Mouse (Mus musculus): Measurements from ENCODE around the gene Kcnk3. TPM values are rescaled to one million over a fixed set of nuclear protein-coding genes. Genes with fewer than 3 reads are reported as not detected.

Gene Kcnk3
- polyA plus RNA-seq (2012; rRNA removed) = 25.0 and 30.0 TPM in 2 replicates

DNA sequence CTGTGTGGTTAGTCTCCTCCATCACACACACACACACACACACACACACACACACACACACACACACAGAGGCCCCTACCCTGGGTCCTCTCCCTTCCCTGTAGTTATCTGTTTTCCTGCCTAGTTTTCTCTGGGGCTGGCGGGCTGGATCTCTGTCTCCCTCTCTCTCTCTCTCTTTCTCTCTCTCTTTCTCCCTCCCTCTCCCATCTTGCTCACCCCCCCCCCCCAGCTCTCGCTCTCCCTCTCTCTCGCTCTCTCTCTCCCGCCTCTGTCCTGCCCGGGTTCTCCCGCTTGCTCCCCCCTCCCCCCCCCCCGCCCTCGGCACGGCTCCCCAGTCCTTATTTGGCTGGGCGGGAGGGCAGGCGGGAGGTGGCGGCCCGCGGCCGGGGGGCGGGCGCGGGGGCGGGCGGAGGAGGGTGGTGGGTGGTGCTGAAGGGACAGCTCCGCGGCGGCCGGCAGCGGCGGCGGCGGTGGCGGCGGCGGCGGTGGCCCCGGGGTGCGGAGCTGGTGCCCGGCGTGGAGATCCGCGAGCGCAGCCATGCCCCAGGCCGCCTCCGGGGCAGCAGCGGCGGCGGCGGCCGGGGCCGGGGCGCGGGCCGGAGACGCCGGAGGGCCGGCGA, at the start of gene Kcnk3:
Gene Kcnk3, plus strand, starts transcription at position 490 of the 620 bp plus-strand sequence.
- 5% methylated on average over 32 of the region's 54 CpGs for WGBS
- H3K36me3 ChIP-seq (ENCODE audit: control insufficient read depth, insufficient read depth, low read length) = no peaks in the 10 kb centered on the region
- 0 out of 2 replicates have a peak, but pooled peaks cover 4% of the 10 kb centered on the region for H3K4me1 ChIP-seq (ENCODE audit: control insufficient read depth, insufficient read depth, low read length)
- DNase-seq = peak; percentile 60
- H3K4me3 ChIP-seq (ENCODE audit: insufficient read depth, low read depth, low read length) = peak within 1 kb of the TSS; percentile 28; the same call in 1 of the 2 replicates
- peaks cover 3% of the 10 kb centered on the region; the same call in 1 of the 2 replicates for H3K27me3 ChIP-seq (replicated peaks; ENCODE audit: control insufficient read depth, insufficient read depth, low read length)
- TF ChIP-seq CTCF (conservative IDR thresholded peaks at IDR 0.05; ENCODE audit: insufficient read depth, insufficient read length, low read depth, low read length) (no peak), POLR2A (IDR thresholded peaks at IDR 0.05; ENCODE audit: low read depth, low read length) (no peak)
- H3K27ac ChIP-seq (ENCODE audit: insufficient read depth, low read depth, low read length) = no peak within 1 kb of the TSS

DNA sequence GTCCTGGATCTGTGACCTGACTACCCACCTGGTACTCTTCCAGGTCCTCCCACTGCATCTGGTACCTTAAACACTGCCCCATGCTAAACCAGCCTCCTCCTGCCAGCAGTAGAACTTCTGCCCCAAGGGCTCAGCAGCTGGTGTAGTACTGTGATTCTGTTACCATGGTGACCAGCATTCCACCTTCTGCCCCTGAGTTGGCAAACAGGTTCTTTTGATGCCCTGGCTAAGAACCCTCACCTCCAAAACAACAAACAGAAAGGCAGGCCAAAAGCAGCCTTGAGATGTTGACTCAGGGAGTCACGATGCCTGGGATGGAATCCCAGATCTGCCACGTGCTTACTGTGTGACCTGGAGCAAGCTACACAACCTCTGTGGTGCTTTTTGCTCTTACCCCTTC, 42.3 kb upstream of the Kcnk3 start, which contains the start of gene Cib4:
Gene Cib4, minus strand, starts transcription at position 139 of the 400 bp plus-strand sequence.
- 42% methylated on average over 2 of the region's 2 CpGs for WGBS
- Histone ChIP-seq H3K4me1 (ENCODE audit: control insufficient read depth, insufficient read depth, low read length) (no peaks in the 10 kb centered on the region), H3K36me3 (ENCODE audit: control insufficient read depth, insufficient read depth, low read length) (no peaks in the 10 kb centered on the region), H3K27me3 (replicated peaks; ENCODE audit: control insufficient read depth, insufficient read depth, low read length) (no peaks in the 10 kb centered on the region), H3K4me3 (ENCODE audit: insufficient read depth, low read depth, low read length) (no peak within 1 kb of the TSS), H3K27ac (ENCODE audit: insufficient read depth, low read depth, low read length) (no peak within 1 kb of the TSS)
- TF ChIP-seq POLR2A (IDR thresholded peaks at IDR 0.05; ENCODE audit: low read depth, low read length) (no peak), CTCF (conservative IDR thresholded peaks at IDR 0.05; ENCODE audit: insufficient read depth, insufficient read length, low read depth, low read length) (no peak)
- peak; percentile 14 for DNase-seq

DNA sequence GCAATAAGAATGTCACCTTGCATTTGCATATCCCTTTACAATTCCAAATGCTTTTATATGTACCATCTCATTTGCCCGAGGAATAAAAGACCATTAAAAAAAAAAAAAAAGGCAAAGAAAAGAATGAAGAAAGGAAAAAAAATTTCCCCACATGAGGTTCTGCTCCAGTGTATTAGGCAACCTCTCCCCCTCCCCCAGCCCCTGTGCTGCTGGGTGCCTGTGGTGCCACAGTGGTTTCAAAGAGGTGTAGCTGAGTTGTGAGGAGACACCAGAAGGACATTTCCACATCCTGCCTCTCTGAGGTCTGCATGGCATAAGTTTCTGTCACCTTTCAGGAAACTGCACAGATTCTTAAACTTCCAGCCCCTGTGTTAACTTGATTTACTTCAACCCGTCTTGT, 39.3 kb upstream of the Kcnk3 start:
- WGBS = 55% methylated on average over 2 of the region's 2 CpGs
- Histone ChIP-seq H3K27ac (ENCODE audit: insufficient read depth, low read depth, low read length) (no peak overlapping the region), H3K4me3 (ENCODE audit: insufficient read depth, low read depth, low read length) (no peak overlapping the region), H3K4me1 (ENCODE audit: control insufficient read depth, insufficient read depth, low read length) (no peaks in the 10 kb centered on the region), H3K36me3 (ENCODE audit: control insufficient read depth, insufficient read depth, low read length) (no peaks in the 10 kb centered on the region), H3K27me3 (replicated peaks; ENCODE audit: control insufficient read depth, insufficient read depth, low read length) (no peaks in the 10 kb centered on the region)
- TF ChIP-seq CTCF (conservative IDR thresholded peaks at IDR 0.05; ENCODE audit: insufficient read depth, insufficient read length, low read depth, low read length) (no peak), POLR2A (IDR thresholded peaks at IDR 0.05; ENCODE audit: low read depth, low read length) (no peak)
- DNase-seq = no peak

DNA sequence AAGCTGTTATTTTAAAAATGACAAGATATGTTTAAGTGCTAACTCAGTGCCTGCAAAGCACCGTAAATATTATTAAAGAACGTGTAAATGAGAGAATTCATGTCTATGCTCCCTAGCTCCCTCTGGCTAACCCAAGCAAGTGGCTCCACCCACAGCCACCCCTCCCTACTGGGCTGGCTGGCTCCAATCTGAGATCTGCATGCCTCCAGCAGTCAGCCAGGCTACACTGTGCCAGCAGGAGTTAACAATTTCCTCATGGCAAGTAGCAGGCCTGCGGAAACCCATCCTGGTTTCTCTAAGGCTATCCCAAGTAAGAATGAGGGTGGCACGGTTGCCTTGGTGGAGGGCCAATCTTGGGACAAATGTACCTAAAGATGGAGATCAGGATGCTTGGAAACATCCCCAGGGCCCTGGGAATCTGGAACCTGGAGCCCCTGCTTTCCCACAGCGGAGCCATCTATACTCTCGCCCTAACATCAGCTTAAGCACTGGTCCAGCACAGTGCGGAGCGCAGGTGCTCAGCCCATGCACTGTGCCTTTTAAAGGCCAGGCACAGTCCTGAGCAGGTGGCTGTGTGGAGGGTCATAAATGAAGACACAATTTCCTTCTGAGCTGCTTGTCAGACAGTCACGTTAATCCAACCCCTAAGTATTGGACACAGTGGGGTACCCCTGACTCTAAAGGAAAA, 37.5 kb upstream of the Kcnk3 start:
- DNase-seq = peak; percentile 15
- 63% methylated on average over 9 of the region's 9 CpGs for WGBS
- Histone ChIP-seq H3K27me3 (replicated peaks; ENCODE audit: control insufficient read depth, insufficient read depth, low read length) (no peaks in the 10 kb centered on the region), H3K4me3 (ENCODE audit: insufficient read depth, low read depth, low read length) (no peak overlapping the region), H3K27ac (ENCODE audit: insufficient read depth, low read depth, low read length) (no peak overlapping the region), H3K36me3 (ENCODE audit: control insufficient read depth, insufficient read depth, low read length) (no peaks in the 10 kb centered on the region), H3K4me1 (ENCODE audit: control insufficient read depth, insufficient read depth, low read length) (no peaks in the 10 kb centered on the region)
- TF ChIP-seq POLR2A (IDR thresholded peaks at IDR 0.05; ENCODE audit: low read depth, low read length) (no peak), CTCF (conservative IDR thresholded peaks at IDR 0.05; ENCODE audit: insufficient read depth, insufficient read length, low read depth, low read length) (no peak)

DNA sequence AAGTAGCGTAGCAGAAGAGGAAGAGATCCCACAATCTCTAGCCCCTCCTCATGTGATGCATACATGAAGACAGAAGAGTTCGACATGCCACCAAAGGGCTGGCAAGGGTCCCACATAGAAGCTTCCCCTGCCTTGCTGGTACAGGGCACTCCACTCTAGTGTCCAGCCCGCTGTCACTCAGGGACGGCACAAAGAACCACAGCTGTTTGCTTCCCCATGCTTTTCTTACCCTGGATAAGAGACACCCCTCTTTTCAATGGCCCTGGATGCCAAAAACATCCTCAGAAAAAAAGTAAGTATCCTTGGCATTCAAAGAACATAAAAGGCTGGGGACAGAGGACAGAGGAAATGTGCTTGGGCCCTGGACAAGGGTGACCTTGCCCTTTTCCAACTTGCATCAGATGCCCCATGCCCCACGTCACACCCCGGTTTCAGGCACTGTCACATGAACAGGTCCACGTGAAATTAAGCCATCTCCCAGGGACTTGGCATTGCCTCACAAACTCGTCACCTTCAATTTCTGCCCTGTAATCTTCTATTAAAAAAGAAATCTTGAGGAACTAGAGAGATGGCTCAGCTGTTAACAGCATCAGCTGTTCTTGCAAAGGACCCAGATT, 36.8 kb upstream of the Kcnk3 start:
- TF ChIP-seq POLR2A (IDR thresholded peaks at IDR 0.05; ENCODE audit: low read depth, low read length) = no peak
- no peak for TF ChIP-seq CTCF (conservative IDR thresholded peaks at IDR 0.05; ENCODE audit: insufficient read depth, insufficient read length, low read depth, low read length)
- Histone ChIP-seq H3K4me1 (ENCODE audit: control insufficient read depth, insufficient read depth, low read length) (no peaks in the 10 kb centered on the region), H3K36me3 (ENCODE audit: control insufficient read depth, insufficient read depth, low read length) (no peaks in the 10 kb centered on the region), H3K27ac (ENCODE audit: insufficient read depth, low read depth, low read length) (no peak overlapping the region), H3K27me3 (replicated peaks; ENCODE audit: control insufficient read depth, insufficient read depth, low read length) (no peaks in the 10 kb centered on the region), H3K4me3 (ENCODE audit: insufficient read depth, low read depth, low read length) (no peak overlapping the region)
- 85% methylated on average over 8 of the region's 8 CpGs for WGBS
- no peak for DNase-seq

DNA sequence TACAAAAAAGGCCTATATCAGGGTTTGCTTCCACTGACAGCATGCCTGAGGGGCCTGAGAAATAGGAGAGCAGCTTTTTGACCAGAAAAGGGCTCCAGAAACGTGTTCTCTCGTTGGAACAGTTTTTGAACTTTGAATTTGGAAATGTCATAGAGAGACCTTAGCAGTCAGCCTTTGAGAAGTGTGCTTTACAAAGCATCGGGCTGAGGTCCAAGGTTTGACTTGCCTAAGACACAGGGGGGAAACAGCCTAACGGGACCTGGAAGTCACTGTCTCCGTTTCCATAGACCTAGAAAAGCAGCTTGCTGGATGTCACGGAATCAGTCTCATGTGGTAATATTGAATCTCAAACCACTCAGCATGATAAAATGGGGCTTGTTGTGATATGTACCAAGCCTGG, 36.0 kb upstream of the Kcnk3 start:
- Histone ChIP-seq H3K27me3 (replicated peaks; ENCODE audit: control insufficient read depth, insufficient read depth, low read length) (no peaks in the 10 kb centered on the region), H3K36me3 (ENCODE audit: control insufficient read depth, insufficient read depth, low read length) (no peaks in the 10 kb centered on the region), H3K4me3 (ENCODE audit: insufficient read depth, low read depth, low read length) (no peak overlapping the region), H3K27ac (ENCODE audit: insufficient read depth, low read depth, low read length) (no peak overlapping the region), H3K4me1 (ENCODE audit: control insufficient read depth, insufficient read depth, low read length) (no peaks in the 10 kb centered on the region)
- no peak for TF ChIP-seq POLR2A (IDR thresholded peaks at IDR 0.05; ENCODE audit: low read depth, low read length)
- TF ChIP-seq CTCF (conservative IDR thresholded peaks at IDR 0.05; ENCODE audit: insufficient read depth, insufficient read length, low read depth, low read length) = no peak
- WGBS = 80% methylated on average over 6 of the region's 6 CpGs
- no peak for DNase-seq

DNA sequence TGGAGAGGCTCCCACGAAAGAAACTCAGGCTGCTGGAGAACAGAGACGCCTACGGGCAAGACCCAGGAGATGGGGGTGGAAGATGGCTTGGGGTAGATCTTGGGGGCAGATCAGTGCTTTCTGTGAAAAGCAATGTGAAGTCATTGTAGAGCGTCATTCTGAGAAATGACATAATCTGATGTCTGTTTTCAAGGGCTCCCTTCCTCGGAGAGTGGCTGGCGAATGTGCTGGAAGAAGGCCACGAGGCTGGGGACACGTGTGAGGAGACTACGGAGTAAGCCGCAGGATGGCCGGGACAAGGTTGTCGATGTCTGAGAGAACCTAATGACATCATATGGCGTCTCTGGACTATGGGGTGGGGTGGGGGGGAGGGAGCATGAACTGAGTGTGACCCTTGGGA, 34.0 kb upstream of the Kcnk3 start:
- no peak for TF ChIP-seq POLR2A (IDR thresholded peaks at IDR 0.05; ENCODE audit: low read depth, low read length)
- TF ChIP-seq CTCF (conservative IDR thresholded peaks at IDR 0.05; ENCODE audit: insufficient read depth, insufficient read length, low read depth, low read length) = no peak
- Histone ChIP-seq H3K4me3 (ENCODE audit: insufficient read depth, low read depth, low read length) (no peak overlapping the region), H3K4me1 (ENCODE audit: control insufficient read depth, insufficient read depth, low read length) (no peaks in the 10 kb centered on the region), H3K27ac (ENCODE audit: insufficient read depth, low read depth, low read length) (no peak overlapping the region), H3K27me3 (replicated peaks; ENCODE audit: control insufficient read depth, insufficient read depth, low read length) (no peaks in the 10 kb centered on the region), H3K36me3 (ENCODE audit: control insufficient read depth, insufficient read depth, low read length) (no peaks in the 10 kb centered on the region)
- DNase-seq = no peak
- WGBS = 87% methylated on average over 13 of the region's 13 CpGs
